Mouse (Mus musculus): Measurements from ENCODE around the gene Cdk9. TPM values are rescaled to one million over a fixed set of nuclear protein-coding genes. Genes with fewer than 3 reads are reported as not detected.

Gene Cdk9
- polyA plus RNA-seq, 1 experiment from 2014 or later = 57.1 TPM

DNA sequence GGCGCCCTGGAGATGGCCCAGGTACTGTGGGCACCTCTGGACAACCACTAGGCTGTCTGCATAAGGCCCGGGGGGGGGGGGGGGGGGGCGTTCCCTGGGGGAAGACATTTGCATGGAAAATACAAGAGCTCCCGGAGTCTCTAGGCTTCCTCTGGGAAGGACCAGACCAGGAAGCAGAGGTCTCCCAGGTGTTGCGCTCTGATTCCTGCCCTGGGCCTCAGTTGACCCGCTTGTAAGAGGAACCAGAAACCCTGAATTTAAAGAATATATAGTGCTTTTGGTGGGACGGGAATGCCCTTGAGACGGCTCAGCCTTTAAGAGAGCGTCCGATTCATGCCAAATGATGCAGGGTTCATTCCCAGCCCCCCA is 38.8 kb upstream of the Cdk9 start:
- Histone ChIP-seq H3K36me3 (ENCODE audit: control insufficient read depth, insufficient read depth) (peaks cover 18% of the 10 kb centered on the region; the same call in 1 of the 2 replicates), H3K9me3 (replicated peaks; ENCODE audit: control insufficient read depth, low read length) (no peaks in the 10 kb centered on the region), H3K4me3 (ENCODE audit: low read length) (peak overlapping the region; percentile 57), H3K27me3 (ENCODE audit: control insufficient read depth, insufficient read depth, low read length) (no peaks in the 10 kb centered on the region), H3K4me1 (ENCODE audit: control insufficient read depth, insufficient read depth, low read length) (peaks cover 2% of the 10 kb centered on the region; the same call in 1 of the 2 replicates), H3K27ac (ENCODE audit: low read length) (0 out of 2 replicates have a peak overlapping the region, but pooled peaks have one; percentile 23), H3K4me2 (ENCODE audit: low read depth, low read length) (peak overlapping the region; percentile 85), H3K9ac (ENCODE audit: low read length) (peak overlapping the region; percentile 67)
- peak; percentile 19; the same call in 1 of the 2 replicates for ATAC-seq (replicated peaks; ENCODE audit: extremely low read depth, insufficient read depth, low FRiP score)
- WGBS = 33% methylated on average over 10 of the region's 10 CpGs

DNA sequence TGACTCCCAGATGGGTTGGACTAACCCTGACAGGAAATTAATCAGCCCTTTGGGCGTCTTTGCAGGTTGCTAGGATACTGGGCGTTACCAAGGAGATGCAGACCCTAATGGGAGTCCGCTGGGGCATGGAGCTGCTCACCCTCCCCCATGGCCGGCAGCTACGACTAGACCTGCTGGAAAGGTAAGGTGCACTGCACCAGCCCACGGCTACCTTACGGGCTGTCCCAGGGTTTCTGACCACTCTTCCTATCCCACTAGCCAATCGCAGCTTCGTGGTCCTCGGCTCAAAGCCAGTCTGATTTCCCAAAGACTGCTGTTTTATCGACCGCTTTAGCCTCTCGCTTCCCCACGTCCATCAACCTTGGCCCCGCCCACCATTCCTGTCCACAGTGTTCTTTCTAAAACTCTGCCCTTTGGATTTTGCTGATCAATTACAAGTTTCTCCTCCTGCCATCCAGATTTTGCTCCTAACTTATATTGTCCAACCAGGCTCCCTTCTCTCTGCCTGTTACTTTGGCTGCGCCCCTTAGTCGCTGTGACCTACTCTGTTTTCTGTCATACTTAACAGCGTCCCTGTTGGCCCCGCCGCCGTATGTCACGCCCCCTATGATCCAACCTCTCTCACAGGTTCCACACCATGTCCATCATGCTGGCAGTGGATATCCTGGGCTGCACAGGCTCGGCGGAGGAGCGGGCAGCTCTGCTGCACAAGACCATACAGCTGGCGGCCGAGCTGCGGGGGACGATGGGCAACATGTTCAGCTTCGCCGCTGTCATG is 38.2 kb upstream of the Cdk9 start:
- H3K36me3 ChIP-seq (ENCODE audit: control insufficient read depth, insufficient read depth) = peaks cover 19% of the 10 kb centered on the region; the same call in 1 of the 2 replicates
- WGBS = 25% methylated on average over 31 of the region's 31 CpGs
- peak overlapping the region; percentile 48; the same call in 1 of the 2 replicates for H3K27ac ChIP-seq (ENCODE audit: low read length)
- peak overlapping the region; percentile 85 for H3K4me2 ChIP-seq (ENCODE audit: low read depth, low read length)
- H3K4me3 ChIP-seq (ENCODE audit: low read length) = peak overlapping the region; percentile 57
- no peaks in the 10 kb centered on the region for H3K9me3 ChIP-seq (replicated peaks; ENCODE audit: control insufficient read depth, low read length)
- no peaks in the 10 kb centered on the region for H3K27me3 ChIP-seq (ENCODE audit: control insufficient read depth, insufficient read depth, low read length)
- H3K4me1 ChIP-seq (ENCODE audit: control insufficient read depth, insufficient read depth, low read length) = peaks cover 2% of the 10 kb centered on the region; the same call in 1 of the 2 replicates
- peak overlapping the region; percentile 67 for H3K9ac ChIP-seq (ENCODE audit: low read length)
- peak; percentile 89 for ATAC-seq (replicated peaks; ENCODE audit: extremely low read depth, insufficient read depth, low FRiP score)

GRCm38 (mm10) chr2:32750199-32750598 is 37.3 kb upstream of the Cdk9 start:
- WGBS = 71% methylated on average over 7 of the region's 7 CpGs
- H3K36me3 ChIP-seq (ENCODE audit: control insufficient read depth, insufficient read depth) = peaks cover 19% of the 10 kb centered on the region; the same call in 1 of the 2 replicates

GRCm38 (mm10) chr2:32749082-32749481 is 36.2 kb upstream of the Cdk9 start:
- peaks cover 2% of the 10 kb centered on the region; the same call in 1 of the 2 replicates for H3K4me1 ChIP-seq (ENCODE audit: control insufficient read depth, insufficient read depth, low read length)
- no peak for ATAC-seq (replicated peaks; ENCODE audit: extremely low read depth, insufficient read depth, low FRiP score)
- H3K36me3 ChIP-seq (ENCODE audit: control insufficient read depth, insufficient read depth) = peaks cover 11% of the 10 kb centered on the region; the same call in 1 of the 2 replicates
- H3K27me3 ChIP-seq (ENCODE audit: control insufficient read depth, insufficient read depth, low read length) = no peaks in the 10 kb centered on the region
- H3K4me2 ChIP-seq (ENCODE audit: low read depth, low read length) = no peak overlapping the region
- no peak overlapping the region for H3K27ac ChIP-seq (ENCODE audit: low read length)
- 77% methylated on average over 16 of the region's 16 CpGs for WGBS
- no peak overlapping the region for H3K4me3 ChIP-seq (ENCODE audit: low read length)
- no peaks in the 10 kb centered on the region for H3K9me3 ChIP-seq (replicated peaks; ENCODE audit: control insufficient read depth, low read length)
- H3K9ac ChIP-seq (ENCODE audit: low read length) = no peak overlapping the region

More at GRCm38 (mm10) chr2:32750199-32750598, 37.3 kb upstream of the Cdk9 start:
- Histone ChIP-seq H3K4me1 (ENCODE audit: control insufficient read depth, insufficient read depth, low read length) (peaks cover 2% of the 10 kb centered on the region; the same call in 1 of the 2 replicates), H3K27ac (ENCODE audit: low read length) (no peak overlapping the region), H3K4me3 (ENCODE audit: low read length) (no peak overlapping the region), H3K9me3 (replicated peaks; ENCODE audit: control insufficient read depth, low read length) (no peaks in the 10 kb centered on the region), H3K27me3 (ENCODE audit: control insufficient read depth, insufficient read depth, low read length) (no peaks in the 10 kb centered on the region), H3K4me2 (ENCODE audit: low read depth, low read length) (no peak overlapping the region), H3K9ac (ENCODE audit: low read length) (no peak overlapping the region)
- no peak for ATAC-seq (replicated peaks; ENCODE audit: extremely low read depth, insufficient read depth, low FRiP score)

DNA sequence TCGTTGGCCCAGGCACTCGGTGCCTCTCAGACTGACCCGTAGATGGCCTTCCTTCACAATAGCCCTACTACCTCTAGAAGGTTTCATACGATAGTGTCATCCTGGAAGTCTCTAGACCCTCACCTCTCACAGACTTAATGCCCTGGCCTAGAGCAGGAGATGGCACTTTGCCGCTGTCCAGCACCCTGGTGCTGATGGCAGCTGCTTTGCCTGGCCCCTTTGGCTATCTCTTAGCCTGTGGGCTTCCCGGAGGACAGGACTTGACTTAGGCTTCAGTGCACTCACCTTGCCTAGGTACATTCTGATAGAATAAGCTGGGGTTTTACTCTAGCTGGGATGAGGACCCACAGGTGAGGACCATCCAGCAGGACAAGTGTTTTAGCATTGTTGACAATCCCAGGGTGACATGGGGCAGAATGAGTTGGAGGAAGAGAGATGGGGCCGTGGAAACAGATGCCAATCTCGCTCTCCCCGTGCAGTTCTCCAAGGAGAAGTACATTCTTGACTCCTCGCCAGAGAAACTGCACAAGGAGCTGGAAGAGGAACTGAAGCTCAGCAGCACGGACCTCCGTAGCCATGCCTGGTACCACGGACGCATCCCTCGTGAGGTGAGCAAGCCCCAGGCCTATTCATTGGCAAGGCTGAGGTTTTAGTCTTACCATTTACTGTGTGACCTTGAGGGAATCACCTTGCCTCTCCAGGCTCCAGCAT is 31.6 kb upstream of the Cdk9 start:
- no peak for ATAC-seq (replicated peaks; ENCODE audit: extremely low read depth, insufficient read depth, low FRiP score)
- no peaks in the 10 kb centered on the region for H3K9me3 ChIP-seq (replicated peaks; ENCODE audit: control insufficient read depth, low read length)
- no peak overlapping the region for H3K4me2 ChIP-seq (ENCODE audit: low read depth, low read length)
- WGBS = 59% methylated on average over 15 of the region's 15 CpGs
- H3K27me3 ChIP-seq (ENCODE audit: control insufficient read depth, insufficient read depth, low read length) = peaks cover 28% of the 10 kb centered on the region
- no peak overlapping the region for H3K27ac ChIP-seq (ENCODE audit: low read length)
- H3K4me3 ChIP-seq (ENCODE audit: low read length) = no peak overlapping the region
- H3K4me1 ChIP-seq (ENCODE audit: control insufficient read depth, insufficient read depth, low read length) = peaks cover 11% of the 10 kb centered on the region
- no peak overlapping the region for H3K9ac ChIP-seq (ENCODE audit: low read length)
- H3K36me3 ChIP-seq (ENCODE audit: control insufficient read depth, insufficient read depth) = peaks cover 6% of the 10 kb centered on the region; the same call in 1 of the 2 replicates

DNA sequence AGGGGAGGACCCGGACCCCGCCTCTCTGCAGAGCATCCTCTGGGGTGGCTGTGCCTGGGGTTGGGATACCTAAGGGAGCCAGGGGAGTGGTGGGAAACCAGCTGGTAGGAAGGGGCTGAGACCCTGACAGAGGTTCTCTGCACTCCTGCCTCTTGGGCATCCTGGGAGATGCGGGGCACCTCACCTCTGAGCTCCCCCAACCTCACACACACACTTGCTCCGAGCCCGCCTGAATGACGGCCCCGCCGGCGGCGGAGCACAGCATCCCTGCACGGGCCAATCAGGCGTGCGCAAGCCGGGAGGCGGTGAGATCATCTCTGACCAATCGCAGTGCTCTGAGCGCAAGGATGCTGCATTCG is 29.3 kb upstream of the Cdk9 start:
- 16% methylated on average over 18 of the region's 18 CpGs for WGBS
- Histone ChIP-seq H3K4me2 (ENCODE audit: low read depth, low read length) (peak overlapping the region; percentile 75; the same call in 1 of the 2 replicates), H3K9ac (ENCODE audit: low read length) (no peak overlapping the region)

DNA sequence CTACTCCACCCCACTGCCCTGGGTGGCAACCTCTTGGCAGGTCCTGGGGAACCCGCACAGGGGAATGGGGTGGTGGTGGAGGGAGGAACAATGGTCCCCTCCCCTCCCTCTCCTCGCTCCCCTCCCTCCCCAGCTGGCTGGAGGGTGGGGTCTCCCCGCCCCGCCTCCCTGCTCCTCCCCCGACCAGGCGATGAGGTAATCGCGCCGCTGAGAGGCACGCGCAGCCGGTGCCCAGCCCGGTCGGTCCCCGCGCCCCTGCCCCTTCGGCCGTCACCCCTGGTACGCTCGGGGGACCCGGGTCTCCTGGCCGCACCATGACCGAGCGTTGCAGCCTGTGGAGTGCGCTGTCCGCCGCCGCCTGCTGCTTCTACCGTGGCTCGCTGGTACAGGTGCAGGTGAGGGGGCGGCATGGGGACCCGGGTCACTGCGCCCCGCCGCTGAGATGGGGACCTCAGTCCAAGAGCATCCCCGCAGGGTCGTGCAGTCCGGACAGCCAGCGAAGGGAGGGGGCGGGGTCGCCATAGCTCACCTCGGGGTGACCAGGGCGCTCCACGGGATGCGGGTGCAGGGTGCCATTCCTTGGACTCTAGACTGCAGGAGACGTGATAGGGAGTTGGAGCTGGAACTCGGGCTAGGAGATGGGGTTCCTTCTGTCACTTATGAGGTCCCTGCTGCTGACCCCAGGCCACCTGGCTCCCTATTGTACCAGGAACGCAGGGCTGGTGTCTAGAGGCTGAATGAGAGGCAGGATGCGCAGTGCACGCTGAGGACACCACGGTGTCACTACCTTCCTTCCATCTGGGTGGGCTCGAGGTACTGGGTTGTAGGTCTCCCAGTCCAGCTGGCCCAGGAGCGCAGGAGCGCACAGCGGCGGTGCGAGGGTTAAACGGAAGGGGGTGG is 28.6 kb upstream of the Cdk9 start:
- ATAC-seq (replicated peaks; ENCODE audit: extremely low read depth, insufficient read depth, low FRiP score) = peak; percentile 56
- Histone ChIP-seq H3K36me3 (ENCODE audit: control insufficient read depth, insufficient read depth) (no peaks in the 10 kb centered on the region), H3K9me3 (replicated peaks; ENCODE audit: control insufficient read depth, low read length) (no peaks in the 10 kb centered on the region), H3K9ac (ENCODE audit: low read length) (peak overlapping the region; percentile 65), H3K4me1 (ENCODE audit: control insufficient read depth, insufficient read depth, low read length) (peaks cover 11% of the 10 kb centered on the region), H3K4me2 (ENCODE audit: low read depth, low read length) (peak overlapping the region; percentile 75), H3K27ac (ENCODE audit: low read length) (no peak overlapping the region), H3K4me3 (ENCODE audit: low read length) (peak overlapping the region; percentile 53), H3K27me3 (ENCODE audit: control insufficient read depth, insufficient read depth, low read length) (peaks cover 28% of the 10 kb centered on the region)
- WGBS = 11% methylated on average over 44 of the region's 58 CpGs

More for the DNA sequence above, 29.3 kb upstream of the Cdk9 start:
- H3K36me3 ChIP-seq (ENCODE audit: control insufficient read depth, insufficient read depth) = 0 out of 2 replicates have a peak, but pooled peaks cover 4% of the 10 kb centered on the region
- peaks cover 11% of the 10 kb centered on the region for H3K4me1 ChIP-seq (ENCODE audit: control insufficient read depth, insufficient read depth, low read length)
- no peak for ATAC-seq (replicated peaks; ENCODE audit: extremely low read depth, insufficient read depth, low FRiP score)
- no peak overlapping the region for H3K27ac ChIP-seq (ENCODE audit: low read length)
- H3K4me3 ChIP-seq (ENCODE audit: low read length) = peak overlapping the region; percentile 53
- H3K27me3 ChIP-seq (ENCODE audit: control insufficient read depth, insufficient read depth, low read length) = peaks cover 28% of the 10 kb centered on the region
- H3K9me3 ChIP-seq (replicated peaks; ENCODE audit: control insufficient read depth, low read length) = no peaks in the 10 kb centered on the region

- Histone ChIP-seq H3K4me1 (ENCODE audit: control insufficient read depth, insufficient read depth, low read length) (peaks cover 11% of the 10 kb centered on the region), H3K36me3 (ENCODE audit: control insufficient read depth, insufficient read depth) (no peaks in the 10 kb centered on the region), H3K9me3 (replicated peaks; ENCODE audit: control insufficient read depth, low read length) (no peaks in the 10 kb centered on the region), H3K4me3 (ENCODE audit: low read length) (peak within 1 kb of the TSS; percentile 53), H3K4me2 (ENCODE audit: low read depth, low read length) (peak within 1 kb of the TSS; percentile 75), H3K27ac (ENCODE audit: low read length) (no peak within 1 kb of the TSS), H3K9ac (ENCODE audit: low read length) (peak within 1 kb of the TSS; percentile 65), H3K27me3 (ENCODE audit: control insufficient read depth, insufficient read depth, low read length) (peaks cover 28% of the 10 kb centered on the region)
- 19% methylated on average over 11 of the region's 11 CpGs for WGBS
- ATAC-seq (replicated peaks; ENCODE audit: extremely low read depth, insufficient read depth, low FRiP score) = no peak
Measured at GRCm38 (mm10) chr2:32740916-32741272, 28.0 kb upstream of the Cdk9 start, which contains the start of gene 6330409D20Rik. Gene 6330409D20Rik (minus strand): TSS chr2:32741016.
